Mouse (Mus musculus) midbrain, embryonic 11.5 days (tissue): ENCODE results near the gene Mex3d. TPM values are rescaled to one million over a fixed set of nuclear protein-coding genes. Genes with fewer than 3 reads are reported as not detected.

Experiments used
- ATAC-seq: fragments of 200-750 bp; cut with Nextera tagmentation; 2 replicates; pipeline ENCODE4 v1.8.0; 2017; ENCODE audit warnings: moderate TSS enrichment, moderate library complexity; ENCODE audit not compliant: low FRiP score
- DNase-seq: peaks from one replicate; pipeline ENCODE4 v3.0.0; 2015; ENCODE audit warnings: low spot score; ENCODE audit errors: missing footprints
- H3K27ac ChIP-seq: fragments of 300-500 bp; sonication (generic); 2 replicates; pipeline ENCODE4 v1.5.1; 2014; ENCODE audit warnings: low read depth, low read length
- H3K27me3 ChIP-seq: fragments of 300-500 bp; sonication (generic); 2 replicates; pipeline ENCODE4 v1.6.1; 2014; ENCODE audit warnings: mild to moderate bottlenecking, low read length, moderate library complexity, mixed read lengths; ENCODE audit not compliant: control insufficient read depth, insufficient read depth
- H3K36me3 ChIP-seq: fragments of 300-500 bp; sonication (generic); 2 replicates; pipeline ENCODE4 v1.6.1; 2014; ENCODE audit warnings: mild to moderate bottlenecking, low read length, moderate library complexity, mixed read lengths; ENCODE audit not compliant: control insufficient read depth, insufficient read depth
- H3K4me1 ChIP-seq: fragments of 300-500 bp; sonication (generic); 2 replicates; pipeline ENCODE4 v1.6.1; 2014; ENCODE audit warnings: low read length; ENCODE audit not compliant: control insufficient read depth, insufficient read depth
- H3K4me2 ChIP-seq: fragments of 300-500 bp; sonication (generic); 2 replicates; pipeline ENCODE4 v1.6.1; 2014; ENCODE audit warnings: mild to moderate bottlenecking, moderate library complexity
- H3K4me3 ChIP-seq: fragments of 300-500 bp; sonication (generic); 2 replicates; pipeline ENCODE4 v1.5.1; 2014; ENCODE audit warnings: low read depth, low read length
- H3K9ac ChIP-seq: fragments of 300-500 bp; sonication (generic); 2 replicates; pipeline ENCODE4 v1.6.1; 2014; ENCODE audit warnings: low read length
- H3K9me3 ChIP-seq: fragments of 300-500 bp; sonication (generic); 2 replicates; pipeline ENCODE4 v1.6.1; 2016; ENCODE audit warnings: low read length; ENCODE audit not compliant: control insufficient read depth
- WGBS: fragments of 180-500 bp; shearing (Covaris S2); extraction: QIAGEN DNeasy Blood & Tissue Kit; methylation state at CpG from one replicate; pipeline ENCODE4 v1.1.7; 2014; 5-methylcytosine and 5-hydroxymethylcytosine counted together
- polyA plus RNA-seq: library from polyadenylated mRNA; unstranded; fragments of >200 nt; fragmentation: Nextera tagmentation; extraction: Ambion mirVana; gene quantifications from 2 replicates; pipeline ENCODE4 v1.2.1, GENCODE M21; 2014

Mex3d gene
- polyA plus RNA-seq, 1 experiment from 2014 or later, result 11.8 TPM

DNA sequence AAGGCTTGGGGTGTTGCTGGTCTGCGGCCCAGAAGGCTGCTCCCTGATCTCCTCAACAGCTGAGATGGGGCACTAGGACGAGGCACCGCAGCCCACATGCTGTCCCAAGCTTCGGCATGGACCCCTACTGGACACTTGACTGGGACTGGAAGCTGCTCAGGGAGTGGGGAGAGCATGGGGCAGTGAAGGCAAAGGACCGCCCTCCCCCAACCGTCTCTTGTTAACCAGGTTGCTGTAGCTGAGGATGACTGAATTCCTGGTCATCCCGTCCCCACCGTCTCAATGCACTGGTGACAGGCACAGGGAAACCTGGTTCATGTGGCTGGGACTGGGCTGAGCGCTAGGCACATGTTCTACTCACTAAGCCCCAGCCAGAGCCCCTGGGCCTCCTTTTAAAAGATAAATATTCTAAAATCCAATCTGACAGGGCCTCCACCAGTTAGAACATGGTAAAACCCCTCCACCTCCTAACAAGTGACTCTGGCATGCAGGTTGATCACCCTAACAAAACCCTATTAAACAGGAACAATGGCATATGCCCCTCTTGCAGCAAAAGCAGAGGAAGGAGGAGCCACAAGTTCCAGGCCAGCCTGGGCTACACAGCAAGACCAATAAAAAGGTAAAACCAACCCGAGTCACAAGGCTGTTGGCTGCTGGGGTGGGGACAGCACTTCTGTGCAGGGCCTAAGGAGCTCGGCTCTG lies 9.5 kb upstream of the Mex3d start:
- peaks cover 34% of the 10 kb centered on the region for H3K36me3 ChIP-seq
- peak overlapping the region; percentile 83 for H3K4me3 ChIP-seq
- H3K9ac ChIP-seq, result peak overlapping the region; percentile 99
- H3K9me3 ChIP-seq, result no peaks in the 10 kb centered on the region
- WGBS, result 88% methylated on average over 11 of the region's 11 CpGs
- peaks cover 24% of the 10 kb centered on the region for H3K4me1 ChIP-seq
- no peak for ATAC-seq
- H3K27me3 ChIP-seq, result no peaks in the 10 kb centered on the region
- H3K27ac ChIP-seq, result no peak overlapping the region
- peak overlapping the region; percentile 80 for H3K4me2 ChIP-seq
- no peak for DNase-seq

DNA sequence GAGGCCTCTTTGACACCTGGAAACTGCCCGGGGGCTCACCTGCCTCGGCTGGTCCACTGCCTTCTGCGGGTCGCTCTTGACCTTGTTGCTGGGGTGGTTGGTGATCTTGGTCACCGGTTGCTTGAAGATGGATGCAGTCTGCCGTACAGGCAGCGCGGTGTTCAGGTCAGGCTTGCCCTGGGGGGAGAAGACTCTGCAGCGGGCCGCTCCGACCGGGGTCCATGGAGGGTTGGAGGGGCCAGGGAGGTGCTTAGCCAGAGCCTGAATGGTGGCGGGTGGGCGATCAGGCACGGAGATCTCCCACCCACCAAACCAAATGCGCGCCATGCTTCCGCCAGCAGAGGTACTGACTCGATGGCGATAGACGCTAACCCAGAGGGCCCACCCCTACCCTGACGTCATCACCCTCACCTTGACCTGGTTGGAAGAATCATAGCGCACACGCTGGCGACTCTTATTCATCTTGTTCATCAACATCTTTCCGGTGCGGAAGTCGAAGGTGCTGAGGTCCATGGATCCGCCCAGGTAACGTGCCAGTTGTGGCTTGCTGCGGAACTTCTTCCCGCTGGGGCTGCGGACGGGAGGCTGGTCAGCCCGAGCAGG lies 7.7 kb upstream of the Mex3d start:
- Histone ChIP-seq H3K9me3 (no peaks in the 10 kb centered on the region), H3K4me2 (no peak overlapping the region), H3K9ac (no peak overlapping the region), H3K4me1 (peaks cover 16% of the 10 kb centered on the region), H3K4me3 (no peak overlapping the region), H3K36me3 (peaks cover 38% of the 10 kb centered on the region), H3K27me3 (no peaks in the 10 kb centered on the region), H3K27ac (no peak overlapping the region)
- 95% methylated on average over 35 of the region's 35 CpGs for WGBS
- no peak for DNase-seq
- ATAC-seq, result no peak

DNA sequence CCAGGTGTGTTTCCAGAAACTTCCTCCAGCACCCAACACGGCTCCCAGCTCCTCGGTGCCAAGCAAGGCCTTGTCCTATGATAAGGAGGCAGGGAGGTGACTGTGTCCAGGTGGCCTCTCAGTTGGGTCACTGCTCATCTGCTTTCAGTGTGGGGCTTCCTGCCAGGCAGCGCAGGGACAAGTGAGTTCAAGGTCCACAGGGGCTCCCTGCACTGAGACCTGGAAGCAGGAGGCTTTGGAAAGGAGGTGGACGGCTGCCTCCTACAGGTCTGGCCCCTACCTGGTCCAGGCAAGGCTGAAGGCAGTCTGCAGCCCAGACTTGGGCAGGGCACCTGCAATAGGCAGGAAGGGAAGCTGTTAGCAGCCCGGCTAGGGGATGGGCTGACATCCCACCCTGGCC lies 5.2 kb upstream of the Mex3d start:
- no peak overlapping the region for H3K27ac ChIP-seq
- WGBS, result 98% methylated on average over 5 of the region's 5 CpGs
- H3K4me3 ChIP-seq, result no peak overlapping the region

DNA sequence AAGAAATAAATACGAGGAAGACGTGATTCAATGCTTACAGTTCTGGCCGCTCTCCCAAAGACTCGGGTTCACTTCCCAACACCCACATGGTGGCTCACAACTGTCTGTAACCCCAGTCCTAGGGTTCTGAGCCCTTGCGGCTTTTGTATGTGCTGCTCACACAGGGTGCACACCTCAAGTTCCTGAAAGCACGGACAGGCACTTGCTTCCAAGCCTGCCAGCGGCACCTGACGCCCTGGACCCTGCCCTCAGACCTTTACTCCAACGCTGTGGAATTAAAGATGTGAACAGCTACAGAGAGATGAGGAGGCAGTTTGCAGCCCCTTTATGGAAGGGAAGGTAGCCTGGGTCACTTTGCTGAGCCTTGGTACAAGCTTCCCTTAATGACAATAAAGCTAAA lies 3.2 kb upstream of the Mex3d start:
- 93% methylated on average over 9 of the region's 9 CpGs for WGBS

More for the DNA sequence above, 5.2 kb upstream of the Mex3d start:
- Histone ChIP-seq H3K4me2 (no peak overlapping the region), H3K27me3 (no peaks in the 10 kb centered on the region), H3K4me1 (peaks cover 16% of the 10 kb centered on the region), H3K9ac (no peak overlapping the region), H3K36me3 (peaks cover 38% of the 10 kb centered on the region), H3K9me3 (no peaks in the 10 kb centered on the region)
- ATAC-seq (no peak), DNase-seq (no peak)

DNA sequence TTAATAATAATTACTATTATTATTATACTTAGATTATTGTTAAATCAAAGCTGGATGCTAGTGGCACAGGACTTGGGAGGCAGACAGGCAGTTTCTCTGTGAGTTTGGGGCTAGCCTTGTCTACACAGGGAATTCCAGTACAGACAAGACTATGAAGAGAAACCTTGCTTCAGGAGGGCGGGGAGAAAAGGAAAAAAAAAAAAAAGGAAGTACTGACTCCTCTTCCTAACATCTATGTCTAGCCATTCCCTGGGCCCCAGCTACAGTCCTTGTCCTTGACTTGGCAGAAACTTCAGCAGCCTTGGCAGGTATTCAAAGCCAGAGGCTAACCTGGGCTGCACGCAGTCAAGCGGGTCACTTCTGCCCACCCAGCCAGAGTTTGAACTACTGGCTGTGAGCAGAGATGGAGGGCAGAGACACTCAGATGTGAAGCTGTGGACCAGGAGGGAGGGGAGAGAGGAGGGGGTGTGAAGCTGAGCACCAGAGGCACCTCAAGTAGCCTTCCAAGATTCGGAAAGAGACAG lies 1.8 kb upstream of the Mex3d start:
- WGBS, result 89% methylated on average over 4 of the region's 4 CpGs
- no peak overlapping the region for H3K4me2 ChIP-seq
- ATAC-seq (no peak), DNase-seq (no peak)
- H3K9me3 ChIP-seq, result no peaks in the 10 kb centered on the region
- H3K4me3 ChIP-seq, result no peak overlapping the region
- no peak overlapping the region for H3K9ac ChIP-seq
- H3K36me3 ChIP-seq, result peaks cover 33% of the 10 kb centered on the region
- H3K27me3 ChIP-seq, result no peaks in the 10 kb centered on the region
- peaks cover 19% of the 10 kb centered on the region for H3K4me1 ChIP-seq
- no peak overlapping the region for H3K27ac ChIP-seq

More for the DNA sequence above, 3.2 kb upstream of the Mex3d start:
- H3K4me1 ChIP-seq, result peaks cover 7% of the 10 kb centered on the region
- H3K9ac ChIP-seq, result no peak overlapping the region
- DNase-seq (no peak), ATAC-seq (no peak)
- H3K36me3 ChIP-seq, result peaks cover 33% of the 10 kb centered on the region
- no peaks in the 10 kb centered on the region for H3K27me3 ChIP-seq
- H3K27ac ChIP-seq, result no peak overlapping the region
- H3K9me3 ChIP-seq, result no peaks in the 10 kb centered on the region
- no peak overlapping the region for H3K4me2 ChIP-seq
- H3K4me3 ChIP-seq, result no peak overlapping the region

DNA sequence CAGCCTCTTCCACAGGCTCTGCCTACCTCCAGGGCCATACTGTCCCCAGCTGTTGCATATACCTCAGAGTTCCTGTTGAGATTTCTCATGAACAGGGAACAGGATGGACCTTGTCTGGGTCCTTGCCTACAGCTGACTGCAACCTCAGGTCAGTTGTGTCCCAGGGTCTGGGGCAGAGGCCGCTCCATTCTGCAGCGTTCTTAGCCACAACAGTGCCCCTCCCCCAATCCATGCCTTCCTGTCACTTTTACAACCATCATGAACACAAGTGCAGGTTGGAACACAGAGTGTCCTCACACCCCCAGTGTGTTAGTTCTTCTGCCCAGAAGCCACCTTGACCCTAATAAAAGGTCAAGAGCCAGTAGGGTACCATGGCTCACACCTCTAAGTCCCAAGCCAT lies 1.3 kb upstream of the Mex3d start:
- H3K27ac ChIP-seq, result no peak overlapping the region
- peaks cover 24% of the 10 kb centered on the region for H3K4me1 ChIP-seq
- no peaks in the 10 kb centered on the region for H3K9me3 ChIP-seq
- ATAC-seq, result no peak
- WGBS, result 30% methylated on average over 2 of the region's 2 CpGs
- H3K4me2 ChIP-seq, result no peak overlapping the region
- no peak overlapping the region for H3K4me3 ChIP-seq
- H3K36me3 ChIP-seq, result peaks cover 31% of the 10 kb centered on the region
- no peak overlapping the region for H3K9ac ChIP-seq
- no peaks in the 10 kb centered on the region for H3K27me3 ChIP-seq
- no peak for DNase-seq

DNA sequence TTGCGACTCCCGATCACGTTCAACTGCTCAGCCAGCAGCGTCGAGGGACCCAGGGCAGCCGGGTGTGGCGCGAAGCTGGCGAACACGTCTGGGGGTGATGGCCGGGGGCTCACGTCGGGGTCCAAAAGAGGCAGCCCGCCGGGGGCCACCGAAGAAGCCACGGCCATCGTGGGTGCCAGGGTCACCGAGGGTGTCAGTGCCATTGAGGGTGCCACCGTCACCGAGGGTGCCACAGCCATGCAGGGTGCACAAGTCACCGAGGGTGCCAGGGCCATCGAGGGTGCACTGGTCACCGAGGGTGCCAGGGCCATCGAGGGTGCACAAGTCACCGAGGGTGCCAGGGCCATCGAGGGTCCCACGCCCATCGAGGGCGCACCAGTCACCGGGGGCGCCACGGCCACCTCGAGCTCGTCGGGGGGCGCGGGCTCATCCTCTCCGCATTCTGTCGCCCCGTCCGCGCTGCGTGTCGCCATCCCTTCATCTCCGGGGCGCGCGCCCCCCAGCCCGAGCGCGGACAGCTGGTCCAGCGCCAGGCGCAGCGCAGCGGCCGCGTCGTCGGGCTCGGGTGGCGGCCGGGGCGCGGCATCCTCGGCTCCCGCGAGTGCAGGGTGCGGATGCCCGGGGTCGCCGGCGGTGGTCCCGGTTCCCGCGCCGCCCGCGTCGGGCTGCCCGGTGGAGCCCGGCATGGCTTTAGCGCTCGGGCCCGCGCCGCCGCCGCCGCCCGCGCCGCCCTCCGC lies 556 bp downstream of the Mex3d start:
- under 1% methylated on average over 74 of the region's 94 CpGs for WGBS
- peak overlapping the region; percentile 98 for H3K4me3 ChIP-seq
- H3K4me1 ChIP-seq, result peaks cover 29% of the 10 kb centered on the region
- H3K9ac ChIP-seq, result peak overlapping the region; percentile 96
- H3K27ac ChIP-seq, result peak overlapping the region; percentile 97
- DNase-seq, result peak; percentile 90
- no peaks in the 10 kb centered on the region for H3K27me3 ChIP-seq
- peak overlapping the region; percentile 68 for H3K4me2 ChIP-seq
- ATAC-seq, result 0 out of 2 replicates have a peak, but pooled peaks have one; percentile 0
- H3K9me3 ChIP-seq, result no peaks in the 10 kb centered on the region
- peaks cover 21% of the 10 kb centered on the region for H3K36me3 ChIP-seq

DNA sequence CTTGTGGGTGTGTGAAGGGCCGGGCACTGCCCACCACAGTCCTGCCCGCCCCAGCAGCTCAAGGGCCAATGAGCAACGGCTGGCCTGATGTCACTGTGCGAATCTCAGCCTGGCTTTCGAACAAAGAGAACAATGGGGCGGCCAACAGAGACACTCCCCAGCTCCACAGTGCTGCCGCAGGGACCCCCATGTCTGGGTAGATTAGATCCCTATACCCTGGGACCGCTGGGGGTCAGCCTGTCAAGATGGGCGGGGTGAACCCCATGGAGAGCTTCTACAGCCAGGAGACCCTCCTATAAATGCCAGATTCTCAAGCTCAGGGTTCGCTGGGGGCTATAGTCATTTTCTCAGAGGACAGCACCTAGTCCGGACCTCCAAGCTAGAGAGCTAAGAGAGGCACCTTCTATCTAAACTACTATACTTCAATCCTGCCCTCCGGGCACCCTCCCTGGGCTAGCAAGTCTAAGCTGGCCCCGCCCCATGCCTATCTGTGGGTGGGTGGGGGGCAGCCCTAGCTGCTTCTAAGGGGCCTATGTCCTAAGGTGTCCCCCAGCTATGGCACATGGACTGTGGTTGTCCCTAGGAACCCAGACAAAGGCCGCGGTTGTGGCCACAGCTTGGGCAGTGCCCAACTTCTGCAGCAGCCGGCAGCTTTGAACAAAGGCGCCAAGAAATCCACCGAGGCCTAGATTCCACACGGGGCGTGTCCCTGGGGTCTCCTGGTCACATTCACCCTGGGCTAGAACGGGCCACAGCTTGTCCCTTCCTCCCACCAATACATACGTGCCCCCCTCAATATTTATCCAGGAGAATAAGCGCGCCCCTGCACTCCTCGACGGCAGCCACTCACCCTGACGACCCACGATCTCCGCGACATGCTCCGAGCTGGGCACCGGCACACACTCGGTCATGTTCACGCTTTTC lies 1.4 kb downstream of the Mex3d start:
- peak overlapping the region; percentile 68 for H3K4me2 ChIP-seq
- WGBS, result under 1% methylated on average over 34 of the region's 34 CpGs
- H3K9ac ChIP-seq, result peak overlapping the region; percentile 96
- peak overlapping the region; percentile 97 for H3K27ac ChIP-seq
- H3K27me3 ChIP-seq, result no peaks in the 10 kb centered on the region
- peak overlapping the region; percentile 98 for H3K4me3 ChIP-seq
- DNase-seq (peak; percentile 96), ATAC-seq (peak; percentile 83)
- no peaks in the 10 kb centered on the region for H3K9me3 ChIP-seq
- peaks cover 29% of the 10 kb centered on the region for H3K4me1 ChIP-seq
- peaks cover 18% of the 10 kb centered on the region for H3K36me3 ChIP-seq
